Mouse (Mus musculus) G1E (cell line): ENCODE results near the gene Cacna1f.

ENCODE experiments used
- CTCF ChIP-seq: IDR thresholded peaks from 2 replicates; pipeline ENCODE4 v1.5.1; 2012; ENCODE audit warnings: low read depth, low read length, inconsistent platforms, mixed read lengths
- GATA1 ChIP-seq: IDR thresholded peaks from 2 replicates; pipeline ENCODE4 v1.6.1; 2012; ENCODE audit warnings: borderline replicate concordance, low read length, inconsistent platforms, mixed read lengths
- GATA2 ChIP-seq: IDR thresholded peaks from 2 replicates; pipeline ENCODE4 v1.6.1; 2012; ENCODE audit warnings: low read depth, low read length, inconsistent platforms, borderline replicate concordance
- POLR2AphosphoS5 ChIP-seq: IDR thresholded peaks from 2 replicates; pipeline ENCODE4 v1.6.1; 2012; ENCODE audit warnings: low read depth, low read length, inconsistent platforms; ENCODE audit not compliant: insufficient replicate concordance
- TAL1 ChIP-seq: conservative IDR thresholded peaks from 2 replicates; pipeline ENCODE4 v1.6.1; 2012; ENCODE audit warnings: low read depth, low read length, inconsistent platforms, mixed read lengths

- TF ChIP-seq CTCF = no peak
- TF ChIP-seq GATA1 = no peak
- no peak for TF ChIP-seq POLR2AphosphoS5
- TF ChIP-seq TAL1 = no peak
- no peak for TF ChIP-seq GATA2
These were observed 64.2 kb downstream of the Cacna1f start, which contains the start of gene Plp2 for GRCm38 (mm10) chrX:7670921-7671623.
